Mouse (Mus musculus): ENCODE results near the gene Polr1d.

- no peak for TF ChIP-seq CTCF (IDR thresholded peaks at IDR 0.05; ENCODE audit: extremely low read depth, insufficient read length, insufficient replicate concordance, low read depth, low read length)
- no peak for TF ChIP-seq POLR2A (IDR thresholded peaks at IDR 0.05; ENCODE audit: low read depth, low read length)
Observed at GRCm38 (mm10) chr5:147107276-147107675, 30.4 kb downstream of the Polr1d start.
